Mouse (Mus musculus) hematopoietic stem cell, adult 5-6 weeks (primary cell): ENCODE results near the gene Mdfi. TPM values are rescaled to one million over a fixed set of nuclear protein-coding genes. Genes with fewer than 3 reads are reported as not detected.
"Not testable (repeated sequence)": the region's sequence is repeated elsewhere in the genome, so short reads cannot be mapped to it uniquely, and the experiment has no call there.

Source experiments
- ATAC-seq, 2 experiments: fragments of 125-278 bp in 1 of 2; replicated peaks in 1 of 2; 2 replicates each; pipeline ENCODE4 v1.8.0; 2016 to 2017; ENCODE audit warnings: inconsistent platforms in 2 of 2, mild to moderate bottlenecking in 2 of 2, moderate number of reproducible peaks in 2 of 2, low read depth in 1 of 2, moderate TSS enrichment in 1 of 2; ENCODE audit not compliant: low FRiP score in 2 of 2, poor library complexity in 2 of 2, severe bottlenecking in 2 of 2, insufficient read depth in 1 of 2, low TSS enrichment in 1 of 2
- total RNA-seq: library from RNA; stranded (forward); fragments of 172-1452, 232-1000 nt; gene quantifications from 2 replicates; pipeline ENCODE4 v1.2.3, GENCODE M21; 2017

Mdfi gene
- total RNA-seq, 1 experiment from 2014 or later: 33.8 TPM

DNA sequence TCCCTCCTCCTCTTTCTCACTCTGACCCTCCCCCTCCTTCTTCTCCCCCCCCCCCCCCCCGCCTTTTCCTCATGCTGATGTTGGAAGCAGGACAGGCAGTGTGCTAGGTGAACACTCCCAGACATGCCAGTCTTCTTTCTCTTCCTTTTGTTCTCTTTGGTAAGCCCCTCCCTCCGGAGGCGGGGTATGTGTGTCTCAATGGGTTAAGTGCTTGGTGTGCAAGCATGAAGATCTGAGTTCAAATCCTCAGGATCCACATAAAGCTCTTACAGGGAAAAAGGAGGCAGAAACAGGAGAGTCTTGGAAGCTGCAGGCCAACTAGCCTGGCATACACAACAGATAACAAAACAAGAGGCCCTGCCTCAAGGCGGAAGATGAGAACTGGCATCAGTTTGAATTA, 18.8 kb upstream of the Mdfi start:
- no peak for ATAC-seq

DNA sequence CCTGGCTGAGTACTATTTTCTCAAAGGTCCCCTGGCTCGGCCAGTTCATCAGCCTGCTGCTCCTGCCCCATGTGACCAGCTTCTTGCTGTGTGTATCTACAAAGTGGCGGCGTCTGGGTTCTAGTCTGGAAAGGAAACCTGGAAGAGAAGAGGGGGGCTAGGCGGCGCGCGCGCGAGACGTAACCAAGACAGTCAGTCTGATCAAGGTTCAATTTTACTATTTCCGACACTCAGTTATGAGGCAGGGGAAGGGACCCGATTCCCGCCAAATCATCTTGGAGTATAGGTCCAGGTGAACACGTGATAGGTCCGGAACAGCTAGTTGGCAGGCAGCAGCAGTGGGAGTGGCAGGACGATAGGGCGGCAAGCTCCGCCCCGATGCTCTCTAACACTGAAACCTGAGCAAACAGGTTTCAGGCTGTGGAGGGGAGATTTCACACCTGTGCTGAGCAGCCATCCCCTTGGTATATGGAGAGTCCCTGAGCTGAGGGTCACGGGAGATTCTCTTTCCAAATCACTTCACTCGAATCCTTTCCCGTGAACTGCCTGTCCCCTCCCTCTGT, 17.4 kb upstream of the Mdfi start:
- not testable (repeated sequence) for ATAC-seq

DNA sequence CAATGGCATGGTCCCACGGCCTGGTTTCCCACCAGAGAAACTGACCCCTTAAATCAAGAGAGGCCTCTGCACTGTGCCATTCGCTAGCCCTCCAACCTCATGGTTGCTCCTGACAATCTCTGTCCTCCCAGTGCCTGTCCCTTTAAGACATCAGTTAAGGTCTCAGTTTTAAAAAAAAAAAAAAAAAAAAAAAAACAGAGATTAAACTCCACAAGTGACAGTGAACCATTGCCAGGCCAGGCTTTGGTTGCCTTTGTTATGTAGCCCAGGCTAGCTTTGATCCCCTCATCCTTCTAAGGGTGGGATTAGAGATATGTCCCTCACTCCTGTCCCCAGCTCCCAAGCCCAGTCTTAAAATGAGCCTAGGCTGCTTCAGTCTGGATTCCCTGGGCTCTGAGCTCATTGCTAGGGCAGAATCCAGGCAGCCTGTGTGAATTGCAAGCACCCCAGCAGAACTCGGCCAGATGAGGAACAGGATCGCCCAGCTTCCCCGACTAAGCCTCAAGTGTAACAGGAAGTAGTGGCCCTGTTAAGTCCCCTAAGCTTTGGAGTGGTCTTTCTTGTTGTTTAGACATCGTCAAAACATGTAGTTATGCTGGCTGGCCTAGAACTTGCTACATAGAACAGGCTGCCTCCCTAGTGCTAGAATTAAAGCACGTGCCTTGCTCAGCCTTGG, 16.3 kb upstream of the Mdfi start:
- ATAC-seq: peak; percentile 32 to 53; a peak in 1 of 4 replicates

DNA sequence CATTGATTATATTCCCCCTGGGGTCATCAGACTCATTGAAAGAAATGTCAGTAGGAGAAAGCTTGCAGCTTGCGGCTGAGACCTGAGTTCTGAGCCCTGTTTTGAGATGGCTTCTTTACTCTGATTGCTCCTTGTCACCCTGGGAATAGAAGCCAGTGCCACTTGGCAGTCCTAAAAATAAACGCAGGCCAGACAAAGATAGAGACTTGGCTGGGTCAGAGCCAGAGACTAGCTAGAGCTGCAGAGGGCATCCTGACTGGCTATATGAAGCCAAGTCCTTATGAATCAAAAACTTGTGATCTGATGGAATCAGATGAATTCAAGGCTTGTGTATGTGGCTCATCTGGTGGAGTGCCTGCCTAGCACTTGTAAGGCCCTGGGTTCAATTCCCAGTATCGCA, 15.5 kb upstream of the Mdfi start:
- ATAC-seq: no peak

DNA sequence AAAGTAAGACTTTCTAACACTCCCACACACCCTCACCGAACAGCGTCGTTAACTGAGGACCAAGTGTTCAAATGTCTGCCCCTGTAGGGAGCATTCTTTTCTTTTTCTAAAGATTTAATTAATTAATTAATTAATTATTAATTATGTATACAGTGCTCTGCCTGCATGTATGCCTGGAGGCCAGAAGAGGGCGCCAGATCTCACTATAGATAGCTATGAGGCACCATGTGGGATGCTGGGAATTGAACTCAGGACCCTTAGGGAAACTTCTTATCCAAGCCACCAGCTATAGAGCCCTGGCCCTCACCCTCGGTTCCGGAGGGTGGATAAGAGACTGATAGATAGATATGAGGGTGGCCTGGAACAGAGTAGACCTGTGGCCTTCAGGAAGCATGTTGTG, 13.5 kb upstream of the Mdfi start:
- no peak for ATAC-seq

DNA sequence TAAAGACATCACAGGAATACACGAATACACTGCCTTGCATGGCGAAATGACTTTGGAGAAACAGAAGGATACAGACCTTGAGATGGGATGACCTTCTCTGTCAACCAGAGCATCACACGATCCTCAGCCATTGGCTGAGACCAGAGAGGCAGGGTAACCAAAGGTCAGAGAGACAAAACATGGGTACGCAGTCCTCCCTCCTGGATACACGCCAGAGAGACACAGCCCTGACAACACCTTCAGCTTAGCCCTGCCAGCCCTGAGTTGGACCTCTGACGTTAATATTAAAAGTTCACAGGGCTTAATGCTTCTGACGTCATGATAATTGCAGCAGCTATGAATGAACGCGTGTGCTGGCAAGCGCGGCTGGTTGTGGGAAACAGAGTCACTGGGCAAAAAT, 11.1 kb upstream of the Mdfi start:
- no peak for ATAC-seq

DNA sequence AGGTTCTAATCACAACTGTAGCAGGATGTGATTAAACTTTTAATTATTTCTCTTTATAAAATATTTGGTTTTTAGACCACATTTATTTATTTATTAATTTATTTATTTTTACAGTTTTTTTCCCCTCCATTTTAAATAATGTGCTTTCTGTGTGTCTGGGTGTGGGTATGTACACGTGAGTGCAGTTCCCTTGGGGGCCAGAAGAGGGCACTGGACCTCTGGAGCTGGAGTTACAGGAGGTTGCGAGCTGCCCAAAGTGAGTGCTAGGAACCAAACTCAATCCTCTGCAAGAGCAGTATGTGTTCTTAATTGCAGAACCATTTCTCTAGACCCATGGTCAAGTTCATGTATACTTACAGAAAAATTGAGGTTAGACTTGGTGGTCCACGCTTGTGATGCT, 9.0 kb upstream of the Mdfi start:
- no peak for ATAC-seq

DNA sequence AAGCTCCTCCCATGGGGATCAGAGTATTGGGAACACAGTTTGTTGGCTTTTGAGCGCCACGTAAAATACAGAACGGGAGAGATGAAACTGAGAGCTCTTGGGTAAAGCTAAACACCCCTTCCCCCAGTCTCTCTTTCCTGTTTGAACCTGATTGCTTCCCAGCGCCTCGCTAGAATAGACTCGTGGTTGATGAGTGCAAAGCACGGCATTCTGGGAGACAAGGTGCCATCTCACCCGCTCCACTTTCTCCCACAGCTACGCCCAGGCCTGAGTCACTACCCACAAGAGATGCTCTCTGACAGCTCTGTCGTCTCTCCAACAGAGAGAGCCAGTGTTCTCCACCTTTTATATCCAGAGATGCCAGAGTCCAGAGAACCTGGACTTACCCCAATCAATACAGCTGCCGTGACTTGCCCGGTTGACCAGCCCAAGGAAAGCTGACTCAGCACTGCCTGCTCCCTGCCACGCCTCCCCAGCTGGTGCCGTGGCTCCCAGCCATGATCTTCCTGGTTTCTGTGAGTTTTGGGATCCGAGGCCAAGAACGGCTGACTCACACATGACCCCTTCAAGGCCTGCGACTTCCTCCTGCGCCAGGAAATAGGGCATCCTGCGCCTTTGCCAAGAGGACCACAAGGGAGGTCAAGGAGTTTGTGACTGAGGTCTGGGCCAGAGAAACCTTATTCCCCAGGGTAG, 7.6 kb upstream of the Mdfi start:
- peak; percentile 52 to 64; a peak in 3 of 4 replicates for ATAC-seq

DNA sequence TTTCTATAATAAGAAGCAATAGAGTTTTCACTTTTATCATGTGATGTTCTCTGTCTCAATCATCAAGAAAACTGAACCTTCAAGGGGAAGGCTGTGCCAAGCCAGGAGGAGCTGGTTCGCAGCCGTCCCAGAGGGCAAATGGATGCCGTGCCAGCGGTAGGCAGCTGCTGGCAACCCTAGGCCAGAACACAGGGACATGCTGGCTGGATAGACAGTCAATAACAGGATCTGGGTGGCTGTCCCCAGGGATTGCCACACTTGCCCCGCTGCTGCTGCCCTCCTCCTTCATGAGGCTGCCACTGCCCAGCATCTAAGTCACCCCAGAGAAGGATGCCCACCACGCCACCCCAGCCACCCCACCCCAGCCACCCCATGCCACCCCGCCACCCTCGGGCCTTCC, 7.0 kb upstream of the Mdfi start:
- ATAC-seq: no peak

DNA sequence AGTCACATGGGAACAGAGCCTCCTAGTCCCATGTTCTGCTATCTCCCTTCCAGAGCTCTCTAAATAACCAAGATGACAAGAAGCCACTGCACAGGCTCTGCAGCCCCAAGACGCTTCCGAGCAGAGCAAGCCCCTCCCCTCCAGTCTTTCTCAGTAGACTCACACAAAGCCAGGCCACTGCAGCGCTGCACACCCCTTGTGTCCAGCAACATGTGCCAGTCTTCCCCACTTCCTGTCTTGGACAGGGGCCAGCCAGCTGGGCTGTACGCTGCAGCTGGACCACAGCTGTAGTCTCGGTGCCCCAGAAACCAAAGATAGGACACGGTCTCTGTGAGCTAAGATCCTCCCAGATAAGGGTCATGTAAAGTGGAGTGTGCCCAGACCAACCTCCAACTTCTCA, 3.3 kb upstream of the Mdfi start:
- peak; percentile 33 to 36; a peak in 2 of 4 replicates for ATAC-seq

DNA sequence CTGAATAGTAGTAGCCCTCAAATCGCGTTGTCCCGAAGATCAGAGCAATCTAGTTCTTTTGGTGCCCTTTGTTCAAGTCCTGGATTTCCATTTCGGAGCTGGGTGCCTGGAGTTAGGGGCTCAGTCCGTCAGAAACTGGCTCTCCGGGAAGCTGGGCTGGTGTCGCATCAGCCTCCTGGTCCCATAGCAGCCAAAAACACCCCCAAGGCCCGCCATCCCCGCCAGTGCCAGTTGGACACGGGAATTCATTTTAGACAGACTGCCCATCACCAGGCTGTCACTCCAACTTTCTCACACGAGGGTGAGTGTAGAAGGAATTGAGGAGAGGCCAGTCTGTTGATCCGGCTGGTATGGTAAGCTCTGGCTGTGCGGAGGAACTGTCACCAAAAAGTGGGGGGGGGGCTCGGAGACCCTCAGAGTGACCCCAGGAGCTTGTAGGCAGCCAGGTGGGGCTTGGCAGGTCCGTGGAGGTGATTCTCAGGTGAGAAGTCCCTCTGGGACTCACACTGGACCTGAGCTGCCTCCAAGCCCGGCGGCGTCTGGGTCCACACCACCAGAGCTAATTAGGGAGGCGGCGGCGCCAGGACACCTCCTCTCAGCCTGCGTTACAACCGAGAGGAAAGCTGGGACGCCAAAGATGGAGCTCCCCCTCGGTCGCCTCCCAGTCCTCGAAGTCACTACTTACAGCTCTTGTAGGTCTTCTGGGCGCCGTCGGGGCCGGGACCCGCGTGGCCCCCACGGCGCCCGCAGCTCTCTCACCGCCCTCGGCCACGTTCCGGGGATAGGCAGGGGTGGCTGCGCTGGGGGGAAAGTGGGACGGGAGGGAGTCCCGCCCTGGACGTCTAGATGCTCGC, 636 bp downstream of the Mdfi start:
- no peak for ATAC-seq

DNA sequence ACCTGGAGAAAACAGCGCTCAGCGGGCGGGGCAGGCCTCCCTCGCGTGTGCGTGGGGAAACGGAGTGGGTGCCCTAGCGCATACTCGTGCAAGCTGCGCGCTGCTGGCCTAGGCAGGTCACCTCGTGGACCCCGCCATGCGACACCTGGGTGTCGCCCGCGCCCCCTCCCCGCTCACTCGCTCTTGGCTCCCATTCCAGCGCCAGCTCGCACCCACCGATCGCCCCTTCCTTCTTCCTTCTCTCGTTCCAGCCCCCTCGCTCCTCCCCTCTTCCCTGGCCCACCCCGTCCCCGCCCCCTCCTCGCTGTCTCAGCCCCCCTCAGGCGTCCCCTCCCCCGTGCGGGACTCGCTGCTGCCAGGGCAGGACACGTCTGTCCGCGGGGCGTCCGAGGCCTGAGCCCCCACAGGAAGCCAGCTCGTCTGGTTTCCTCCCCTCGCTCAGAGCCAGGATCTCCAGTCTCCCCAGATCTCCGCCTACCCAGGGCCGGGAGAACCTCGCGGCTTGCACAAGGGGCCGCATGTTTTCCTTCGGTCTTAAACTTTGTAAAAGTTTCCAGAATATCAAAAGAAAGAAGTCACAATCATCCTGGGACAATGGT, 1.4 kb downstream of the Mdfi start:
- ATAC-seq: peak in 1 of 2 experiments; percentile 12; a peak in 2 of 4 replicates

DNA sequence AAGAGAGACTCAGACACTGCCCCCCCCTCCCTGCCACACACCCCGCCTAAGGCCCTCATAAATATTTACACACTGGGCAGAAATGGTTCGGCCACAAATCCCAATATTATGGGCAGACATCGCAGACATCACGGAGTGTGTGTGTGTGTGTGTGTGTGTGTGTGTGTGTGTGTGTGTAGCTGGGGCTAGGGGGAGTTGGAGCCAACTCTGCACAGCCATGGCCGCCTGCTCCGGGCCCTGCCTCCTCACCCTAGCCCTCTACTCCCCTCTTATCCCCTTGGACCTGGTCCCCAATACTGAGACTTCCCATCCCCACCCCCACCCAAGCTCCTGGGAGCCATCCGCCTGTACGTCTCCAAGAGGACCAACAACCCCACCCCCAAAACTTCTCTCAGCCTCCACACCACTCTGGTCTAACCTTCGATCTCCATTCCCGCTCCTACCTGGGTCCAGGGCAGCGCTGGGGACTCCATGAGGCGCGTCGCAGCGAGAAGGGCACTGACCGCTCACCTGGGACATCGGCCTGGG, 1.9 kb downstream of the Mdfi start:
- peak in 1 of 2 experiments; percentile 9; a peak in 1 of 4 replicates for ATAC-seq

DNA sequence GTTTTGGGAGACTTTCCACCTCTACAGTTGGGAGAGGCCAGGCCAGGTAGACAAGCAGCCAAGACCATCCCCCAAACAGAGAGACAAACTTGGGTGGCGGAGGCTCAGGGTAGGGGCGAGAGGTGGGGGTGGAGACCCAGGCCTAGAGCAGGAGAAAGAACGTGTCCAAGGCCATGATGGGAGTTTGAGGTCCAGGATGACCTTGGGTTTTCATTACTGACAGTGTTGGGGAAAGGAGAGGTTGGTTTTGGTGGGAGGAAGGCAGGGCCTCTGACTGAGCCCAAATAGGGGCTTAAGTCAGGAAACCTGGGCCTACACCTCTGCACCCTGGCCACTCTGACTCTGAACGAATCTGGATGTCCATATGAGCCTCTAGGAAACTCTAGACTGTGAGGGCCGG, 2.7 kb downstream of the Mdfi start:
- ATAC-seq: no peak

DNA sequence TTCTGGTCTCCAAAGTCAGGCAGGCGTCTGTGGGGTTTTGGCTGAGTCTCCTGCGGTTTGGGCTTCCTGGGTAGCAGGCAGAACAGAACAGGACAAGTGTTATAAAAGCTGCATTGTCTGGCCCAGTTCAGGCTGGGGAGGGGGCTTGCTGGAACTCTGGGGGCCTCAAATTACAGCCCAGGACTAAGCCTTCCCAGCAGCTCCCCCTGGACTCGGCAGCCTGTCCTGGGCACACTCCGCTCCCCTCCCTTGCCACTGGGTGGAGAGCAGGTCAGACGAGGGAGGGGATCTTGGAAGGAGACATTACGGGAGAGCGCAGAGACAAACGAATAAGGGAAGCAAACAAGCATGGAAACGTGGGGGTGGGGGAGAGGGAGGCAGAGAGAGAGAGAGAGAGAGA, 3.3 kb downstream of the Mdfi start:
- peak; percentile 8 to 34; a peak in 1 of 4 replicates for ATAC-seq

DNA sequence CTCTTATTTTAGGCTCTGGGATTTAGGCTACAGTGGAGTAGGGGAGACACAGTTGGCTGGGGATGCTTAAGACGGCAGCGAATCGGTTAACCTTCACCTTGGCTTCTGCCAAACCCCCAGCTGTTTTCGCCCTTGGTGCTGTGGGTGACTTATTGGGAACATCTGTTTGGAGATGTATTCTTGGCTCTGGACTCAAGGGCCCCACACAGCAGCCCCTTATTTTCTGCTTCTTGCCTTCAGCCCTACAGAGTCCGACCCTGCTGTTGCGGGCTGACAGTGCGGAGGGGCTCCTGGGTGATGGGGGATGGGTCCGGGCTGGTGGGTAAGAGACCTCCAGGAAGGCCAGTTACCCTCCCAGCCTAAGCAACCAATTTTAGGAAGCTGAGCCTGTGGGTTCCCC, 13.2 kb downstream of the Mdfi start:
- ATAC-seq: no peak

DNA sequence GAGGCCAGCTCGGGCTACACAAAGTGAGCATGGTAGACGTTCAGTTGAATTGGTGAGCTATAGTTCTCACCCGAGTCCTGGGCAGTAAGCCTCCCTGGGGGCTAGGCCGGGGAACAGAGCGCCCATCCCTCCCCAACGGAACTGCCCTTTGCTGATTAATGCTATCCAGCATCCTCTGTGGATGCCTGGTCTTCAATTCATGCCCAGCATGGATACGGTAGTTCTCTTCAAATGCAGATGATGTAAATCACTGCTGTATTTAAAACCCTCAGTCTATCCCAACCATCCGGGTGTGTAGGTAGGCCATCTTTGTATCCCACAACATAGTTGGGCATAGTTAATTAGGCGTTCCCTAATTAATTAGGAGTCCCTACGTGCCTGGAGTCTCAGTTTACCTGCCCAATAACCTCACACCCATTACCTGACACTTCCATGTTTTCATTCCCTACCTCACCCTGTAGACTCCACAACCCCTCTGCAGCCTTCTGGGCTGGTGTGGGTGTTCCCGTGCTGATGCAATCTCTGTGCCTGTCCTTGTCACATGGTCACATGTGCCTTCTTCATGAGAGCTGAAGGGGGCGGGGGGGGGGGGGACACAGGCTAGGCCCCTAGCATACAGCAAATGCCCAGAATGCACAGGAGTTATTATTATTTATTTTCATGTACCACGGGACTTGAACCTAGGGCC, 16.3 kb downstream of the Mdfi start:
- no peak for ATAC-seq
